Mouse (Mus musculus): Measurements from ENCODE around the gene Aipl1.

GRCm38 (mm10) chr11:72029143-72029542, 8.2 kb downstream of the Aipl1 start:
- no peak for TF ChIP-seq POLR2A (IDR thresholded peaks at IDR 0.05; ENCODE audit: insufficient read depth, low read depth, low read length)
- TF ChIP-seq CTCF (IDR thresholded peaks at IDR 0.05) = peak; percentile 55
- no peak for TF ChIP-seq EP300 (IDR thresholded peaks at IDR 0.05; ENCODE audit: insufficient read depth, low read depth, low read length)
